Mouse (Mus musculus) E14TG2a.4 (cell line): ENCODE data around the gene Ccdc148.

Source experiments
- CTCF ChIP-seq: conservative IDR thresholded peaks from 2 replicates; pipeline ENCODE4 v1.5.1; 2014; ENCODE audit warnings: low read length
- NANOG ChIP-seq: IDR thresholded peaks from 2 replicates; pipeline ENCODE4 v1.6.1; 2014; ENCODE audit warnings: borderline replicate concordance, low read length, mixed read lengths

GRCm38 (mm10) chr2:59043313-59044032, 117.0 kb downstream of the Ccdc148 start:
- TF ChIP-seq CTCF (no peak), NANOG (no peak)
